Mouse (Mus musculus): ENCODE data around the gene Tmem56.

Tmem56 gene

DNA sequence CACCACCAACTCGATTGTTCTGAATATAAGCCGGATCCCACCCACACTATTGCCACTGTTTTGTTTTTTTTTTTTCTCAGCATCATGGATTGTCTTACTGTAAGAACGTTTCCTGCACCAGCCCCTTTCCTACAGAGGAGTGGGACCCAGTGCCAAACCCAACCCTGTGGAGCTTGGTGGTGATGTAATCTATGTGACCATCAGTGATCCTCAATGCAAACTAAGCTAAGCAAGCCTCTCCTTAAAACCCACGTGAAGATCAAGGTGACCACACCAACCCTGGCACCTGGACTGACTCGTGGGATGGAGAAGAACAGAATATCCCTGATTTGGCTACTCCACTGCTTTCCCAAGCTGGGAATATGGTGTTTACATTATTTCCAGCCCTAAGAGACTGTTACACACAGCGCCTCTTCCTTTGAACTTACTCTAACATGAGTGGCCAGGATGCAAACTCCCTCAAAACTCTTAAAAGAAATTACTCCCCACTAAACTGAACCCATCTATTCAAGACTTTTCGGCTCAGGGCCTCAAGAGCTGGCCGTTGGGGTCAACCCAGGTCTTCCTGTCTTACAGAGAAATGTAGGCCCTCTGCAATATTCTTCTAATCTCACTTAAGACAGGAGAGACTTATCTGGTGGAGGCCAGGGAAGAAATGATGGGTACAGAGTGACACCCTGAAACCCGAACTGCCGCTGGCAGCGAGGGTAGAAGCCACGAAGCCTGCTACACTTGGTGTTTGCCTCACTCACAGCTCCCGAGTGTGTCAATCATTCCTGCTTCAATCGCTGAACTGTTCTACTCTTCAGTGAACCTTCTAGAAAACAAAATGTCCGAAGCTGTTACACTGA lies 113.6 kb downstream of the Tmem56 start:
- DNase-seq (ENCODE audit: low spot score): no peak

DNA sequence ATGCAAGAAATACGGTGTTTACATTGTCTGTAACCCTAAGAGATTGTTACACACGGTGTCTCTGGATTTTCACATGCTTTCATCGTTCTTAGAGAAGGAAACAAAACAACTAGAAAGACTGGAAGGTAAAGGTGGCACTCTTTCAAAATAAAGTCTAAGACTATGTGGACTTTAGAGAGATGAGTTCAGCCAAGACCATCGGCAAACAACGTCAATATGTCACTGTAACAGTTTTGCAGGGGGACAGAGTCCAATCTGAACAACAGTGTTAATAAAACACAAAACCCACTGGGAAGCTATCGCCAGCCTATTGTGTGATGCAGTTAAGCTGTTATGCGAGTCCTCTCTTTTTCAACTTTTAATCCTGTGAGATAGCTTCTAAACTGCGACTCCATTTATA lies 114.3 kb downstream of the Tmem56 start:
- DNase-seq (ENCODE audit: low spot score): no peak

DNA sequence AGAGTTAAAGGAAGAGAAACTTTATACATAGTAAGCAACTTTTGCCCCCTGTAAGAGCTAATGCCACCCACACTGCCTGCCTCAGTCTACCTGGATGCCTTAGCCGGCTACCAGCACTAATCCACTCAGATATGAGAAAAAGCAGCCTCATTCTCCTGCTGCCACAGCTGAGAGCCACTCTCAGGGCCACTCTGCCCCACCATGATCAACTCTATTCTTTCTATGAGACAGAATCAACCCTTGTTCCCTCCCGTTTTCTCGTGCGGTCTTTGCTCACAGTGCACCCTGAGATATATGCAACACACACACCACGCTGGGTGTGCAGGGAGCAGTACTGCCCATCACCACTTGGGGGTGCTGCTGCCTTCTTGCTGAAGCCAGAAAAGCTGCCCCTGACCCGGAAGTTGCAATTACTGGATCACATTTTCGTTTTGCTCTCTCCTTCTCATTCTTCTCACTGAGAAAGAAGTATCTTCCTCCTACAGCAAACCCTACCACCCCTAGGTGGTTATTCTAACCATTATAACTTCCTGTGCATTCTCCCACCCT lies 119.6 kb downstream of the Tmem56 start:
- DNase-seq (ENCODE audit: low spot score): no peak

GRCm38 (mm10) chr3:121161661-121162060 lies 121.2 kb downstream of the Tmem56 start:
- no peak for DNase-seq (ENCODE audit: low spot score)

DNA sequence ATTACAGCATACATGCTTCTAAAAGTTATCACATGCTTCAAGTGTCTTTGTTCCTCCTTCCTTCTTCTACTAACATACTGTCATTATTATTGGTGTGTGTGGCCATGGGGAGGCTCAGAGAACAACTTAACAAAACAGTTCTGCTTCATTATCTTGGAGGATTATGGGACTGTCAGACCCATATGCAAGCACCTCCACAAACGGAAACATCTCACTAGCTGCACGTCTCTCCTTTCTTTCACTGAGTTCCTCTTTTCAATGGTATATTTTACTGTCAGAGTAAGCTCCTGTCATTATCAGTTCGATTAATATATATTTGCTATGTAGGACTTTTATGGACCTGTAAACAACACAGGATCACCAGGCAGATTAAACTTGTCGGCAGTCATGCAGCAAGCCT lies 122.5 kb downstream of the Tmem56 start:
- DNase-seq (ENCODE audit: low spot score): no peak

- no peak for DNase-seq (ENCODE audit: low spot score)
Measured at GRCm38 (mm10) chr3:121159566-121159965, 123.3 kb downstream of the Tmem56 start.

DNA sequence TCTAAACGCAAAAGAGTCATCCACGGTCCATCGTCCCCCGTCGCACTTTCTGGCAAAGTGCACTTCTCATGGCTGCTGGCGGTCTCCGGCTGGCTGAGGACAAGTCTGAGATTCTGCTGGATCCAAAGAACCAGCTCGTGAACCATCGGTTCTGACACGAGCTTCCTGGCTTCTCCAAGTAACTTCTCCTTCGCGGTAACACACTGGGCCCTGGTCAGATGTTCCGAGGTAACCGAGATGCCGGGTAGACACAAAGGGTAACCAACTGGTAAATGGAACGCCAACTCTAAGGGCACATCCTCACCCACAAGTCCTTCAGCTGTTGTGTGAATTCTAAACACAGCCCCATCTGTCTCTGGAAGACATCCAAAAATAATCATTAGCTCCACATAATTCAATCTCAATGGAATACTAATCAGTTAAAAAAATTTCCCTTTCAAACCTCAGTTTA lies 124.0 kb downstream of the Tmem56 start:
- no peak for DNase-seq (ENCODE audit: low spot score)

DNA sequence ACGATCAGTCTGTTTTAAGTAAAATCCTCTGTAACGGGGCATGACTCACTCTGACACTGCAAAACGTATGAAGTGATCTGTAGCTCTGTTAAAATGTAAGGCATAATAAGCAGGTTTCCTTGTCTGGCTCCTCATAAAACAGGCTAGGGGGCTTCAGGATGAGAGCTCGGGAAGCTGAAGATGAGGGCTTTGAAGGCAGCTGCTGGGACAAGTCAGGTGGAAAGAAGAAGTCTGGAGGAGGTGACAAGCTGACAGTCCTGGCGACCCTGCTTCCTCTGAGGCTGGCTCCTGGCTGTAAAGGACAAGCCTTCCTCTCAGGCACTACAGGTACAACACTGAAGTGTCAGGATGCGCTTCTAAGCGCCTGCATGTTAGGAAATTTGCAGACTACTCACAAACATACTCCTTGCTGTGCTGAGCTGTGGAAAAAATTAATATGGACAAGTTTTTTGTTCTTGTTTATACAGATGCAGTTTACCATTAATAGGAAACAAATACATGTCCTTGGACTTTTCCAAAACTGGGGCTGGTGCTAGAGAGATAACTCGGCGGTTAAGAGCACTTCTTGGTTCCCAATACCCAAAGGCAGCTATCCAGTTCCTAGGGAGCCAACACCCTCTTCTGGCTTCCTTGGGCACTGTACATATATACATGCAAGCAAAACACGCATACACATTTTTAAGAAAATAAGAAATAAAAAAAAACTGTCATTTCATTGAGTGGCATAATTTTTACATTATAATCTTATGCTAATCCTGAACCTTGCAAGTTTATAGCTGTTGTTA lies 125.2 kb downstream of the Tmem56 start:
- no peak for DNase-seq (ENCODE audit: low spot score)

GRCm38 (mm10) chr3:121156451-121157186 lies 126.3 kb downstream of the Tmem56 start:
- no peak for DNase-seq (ENCODE audit: low spot score)

DNA sequence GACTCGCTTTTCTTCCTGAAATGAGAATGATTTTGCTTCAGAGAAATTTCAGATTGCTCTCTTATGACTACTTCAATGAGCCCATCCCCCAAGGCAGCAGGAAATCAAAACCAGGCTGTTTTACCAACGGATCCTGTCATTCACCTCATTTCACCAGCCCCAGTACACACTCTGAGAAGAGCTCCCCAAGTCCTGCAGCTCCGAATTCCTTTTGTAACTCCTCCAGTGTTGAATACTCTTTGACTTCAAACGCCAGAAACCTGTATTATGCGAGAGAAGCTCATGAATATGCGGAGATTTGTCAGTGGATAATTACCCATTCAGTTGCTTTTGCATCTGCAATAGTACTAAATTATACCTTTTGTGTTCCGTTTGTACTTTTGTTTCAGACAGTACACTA lies 126.9 kb downstream of the Tmem56 start:
- DNase-seq (ENCODE audit: low spot score): no peak
